Mouse (Mus musculus) thymus, postnatal 36 days (tissue): ENCODE data around the gene Doc2a.

Experiments used
- DNase-seq, 2 experiments: peaks; one replicate each; pipeline ENCODE4 v3.0.0; 2022; ENCODE audit warnings: mixed read lengths in 2 of 2

Doc2a gene

GRCm38 (mm10) chr7:126823940-126824339 lies 23.3 kb upstream of the Doc2a start:
- no peak for DNase-seq

GRCm38 (mm10) chr7:126825403-126825802 lies 21.8 kb upstream of the Doc2a start:
- DNase-seq: no peak

GRCm38 (mm10) chr7:126825952-126826351 lies 21.3 kb upstream of the Doc2a start:
- no peak for DNase-seq

- DNase-seq: no peak
These were observed 15.7 kb upstream of the Doc2a start, which contains the start of gene 4930451I11Rik for GRCm38 (mm10) chr7:126831539-126831938. 4930451I11Rik (minus strand) TSS chr7:126831639.

GRCm38 (mm10) chr7:126832036-126832598 lies 15.1 kb upstream of the Doc2a start:
- DNase-seq: peak; percentile 80 to 81

- DNase-seq: no peak
These were observed 13.9 kb upstream of the Doc2a start for GRCm38 (mm10) chr7:126833294-126833693.

- DNase-seq: no peak
These were observed 3.9 kb upstream of the Doc2a start for GRCm38 (mm10) chr7:126843276-126843675.

- DNase-seq: no peak
These were observed 1.7 kb upstream of the Doc2a start for GRCm38 (mm10) chr7:126845516-126845915.

GRCm38 (mm10) chr7:126847421-126848398 lies 494 bp downstream of the Doc2a start:
- no peak for DNase-seq

GRCm38 (mm10) chr7:126848794-126849193 lies 1.6 kb downstream of the Doc2a start:
- no peak for DNase-seq

- no peak for DNase-seq
These were observed 2.9 kb downstream of the Doc2a start for GRCm38 (mm10) chr7:126850161-126850560.

- no peak for DNase-seq
These were observed 4.0 kb downstream of the Doc2a start for GRCm38 (mm10) chr7:126851192-126851591.

GRCm38 (mm10) chr7:126853454-126853853 lies 6.2 kb downstream of the Doc2a start:
- DNase-seq: no peak

GRCm38 (mm10) chr7:126855641-126856040 lies 8.4 kb downstream of the Doc2a start:
- no peak for DNase-seq

- peak; percentile 66 to 77 for DNase-seq
These were observed 9.7 kb downstream of the Doc2a start for GRCm38 (mm10) chr7:126856741-126857420.

GRCm38 (mm10) chr7:126860987-126861386 lies 13.8 kb downstream of the Doc2a start:
- DNase-seq: no peak

GRCm38 (mm10) chr7:126861429-126862130 lies 14.4 kb downstream of the Doc2a start, which contains the start of gene Hirip3:
Hirip3 (plus strand) TSS chr7:126861972.
- DNase-seq: peak; percentile 93 to 94

- DNase-seq: peak; percentile 90 to 91
These were observed 15.1 kb downstream of the Doc2a start, which contains the start of gene Ino80e for GRCm38 (mm10) chr7:126862147-126862784. Ino80e (minus strand) TSS chr7:126862377.

- no peak for DNase-seq
These were observed 16.6 kb downstream of the Doc2a start for GRCm38 (mm10) chr7:126863791-126864190.

GRCm38 (mm10) chr7:126867534-126867933 lies 20.3 kb downstream of the Doc2a start:
- DNase-seq: no peak

GRCm38 (mm10) chr7:126868003-126868402 lies 20.8 kb downstream of the Doc2a start:
- no peak for DNase-seq
